Mouse (Mus musculus) olfactory bulb, adult 2 months (tissue): ENCODE data around the gene Ffar1. TPM values are rescaled to one million over a fixed set of nuclear protein-coding genes. Genes with fewer than 3 reads are reported as not detected.
A peak's percentile ranks its signal among the peaks of the same experiment; 100 is the strongest.

Experiments
- H3K27ac ChIP-seq: fragments of 200-500 bp; 2 replicates; pipeline ENCODE4 v1.5.1; 2012; ENCODE audit warnings: low read depth, low read length; ENCODE audit not compliant: insufficient read depth
- H3K4me1 ChIP-seq: fragments of 200-500 bp; 2 replicates; pipeline ENCODE4 v1.6.1; 2012; ENCODE audit warnings: low read length; ENCODE audit not compliant: control insufficient read depth, insufficient read depth
- H3K4me3 ChIP-seq: fragments of 200-500 bp; 2 replicates; pipeline ENCODE4 v1.5.1; 2012; ENCODE audit warnings: mild to moderate bottlenecking, low read depth, low read length, moderate library complexity; ENCODE audit not compliant: insufficient read depth
- CTCF ChIP-seq: fragments of 200-500 bp; IDR thresholded peaks from 2 replicates; pipeline ENCODE4 v1.5.1; 2012; ENCODE audit warnings: low read depth, mild to moderate bottlenecking, low read length, moderate library complexity; ENCODE audit not compliant: insufficient read depth
- POLR2A ChIP-seq: fragments of 200-500 bp; IDR thresholded peaks from 2 replicates; pipeline ENCODE4 v1.6.1; 2012; ENCODE audit warnings: mild to moderate bottlenecking, low read depth, low read length, moderate library complexity; ENCODE audit not compliant: insufficient read depth
- whole genome bisulfite sequencing: fragments of 180-500 bp; shearing (Covaris S2); methylation state at CpG from one replicate; pipeline ENCODE4 v1.1.7; 2018; 5-methylcytosine and 5-hydroxymethylcytosine counted together
- polyA plus RNA-seq: library from polyadenylated mRNA; stranded (reverse); fragments of >200 nt; gene quantifications from 2 replicates; pipeline ENCODE4 v1.2.4, GENCODE M21; 2012; ENCODE audit warnings: low replicate concordance; ENCODE audit not compliant: missing spikeins, insufficient read depth, insufficient read length

The Ffar1 gene
- polyA plus RNA-seq, 1 experiment, result not detected

- H3K27ac ChIP-seq, result no peak overlapping the region
- TF ChIP-seq POLR2A (no peak), CTCF (no peak)
- 83% methylated on average over 14 of the region's 14 CpGs for WGBS
- H3K4me1 ChIP-seq, result no peaks in the 10 kb centered on the region
- no peak overlapping the region for H3K4me3 ChIP-seq
Observed at GRCm38 (mm10) chr7:30887568-30888188, 26.3 kb upstream of the Ffar1 start.

- no peak for TF ChIP-seq CTCF
- TF ChIP-seq POLR2A, result no peak
- H3K4me3 ChIP-seq, result no peak overlapping the region
- H3K27ac ChIP-seq, result no peak overlapping the region
- H3K4me1 ChIP-seq, result no peaks in the 10 kb centered on the region
- 77% methylated on average over 4 of the region's 4 CpGs for WGBS
Observed at GRCm38 (mm10) chr7:30886852-30887251, 25.5 kb upstream of the Ffar1 start.

- Histone ChIP-seq H3K4me3 (no peak overlapping the region), H3K4me1 (no peaks in the 10 kb centered on the region), H3K27ac (no peak overlapping the region)
- TF ChIP-seq CTCF (no peak), POLR2A (no peak)
Observed at GRCm38 (mm10) chr7:30884047-30884446, 22.7 kb upstream of the Ffar1 start.

DNA sequence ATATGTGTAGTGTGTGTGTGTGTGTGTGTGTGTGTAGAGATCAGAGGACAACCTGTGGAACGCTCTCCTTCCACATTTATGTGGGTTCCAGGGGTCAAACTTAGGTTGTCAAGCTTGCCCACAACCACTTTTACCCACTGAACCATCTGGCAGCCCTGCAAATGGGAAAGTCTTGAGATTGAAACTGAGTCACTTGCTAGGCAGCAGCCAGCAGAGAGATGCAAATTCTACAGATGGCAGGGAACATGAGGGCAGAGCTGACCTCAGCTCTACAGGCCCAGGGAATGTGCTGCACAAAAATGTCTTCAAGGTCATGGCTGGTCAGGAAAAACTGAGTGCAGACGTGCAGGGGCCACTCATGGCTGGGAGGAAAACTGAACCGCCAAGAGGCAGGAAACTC, 20.0 kb upstream of the Ffar1 start:
- H3K27ac ChIP-seq, result no peak overlapping the region
- no peaks in the 10 kb centered on the region for H3K4me1 ChIP-seq
- no peak overlapping the region for H3K4me3 ChIP-seq
- no peak for TF ChIP-seq CTCF
- TF ChIP-seq POLR2A, result no peak
- WGBS, result 89% methylated on average over 3 of the region's 3 CpGs

- TF ChIP-seq CTCF, result no peak
- no peak for TF ChIP-seq POLR2A
- Histone ChIP-seq H3K27ac (no peak within 1 kb of the TSS), H3K4me3 (no peak within 1 kb of the TSS), H3K4me1 (no peaks in the 10 kb centered on the region)
- WGBS, result 73% methylated on average over 7 of the region's 7 CpGs
Observed at GRCm38 (mm10) chr7:30880176-30880575, 18.8 kb upstream of the Ffar1 start, which contains the start of gene Cd22. Gene Cd22 (minus strand): TSS chr7:30880342.

GRCm38 (mm10) chr7:30878950-30879349, 17.6 kb upstream of the Ffar1 start:
- H3K27ac ChIP-seq, result no peak overlapping the region
- 80% methylated on average over 6 of the region's 6 CpGs for WGBS
- no peaks in the 10 kb centered on the region for H3K4me1 ChIP-seq
- TF ChIP-seq POLR2A (no peak), CTCF (no peak)
- no peak overlapping the region for H3K4me3 ChIP-seq

- TF ChIP-seq CTCF (peak; percentile 42; the same call in 1 of the 2 replicates), POLR2A (no peak)
- no peak overlapping the region for H3K4me3 ChIP-seq
- H3K4me1 ChIP-seq, result peaks cover 3% of the 10 kb centered on the region; the same call in 1 of the 2 replicates
- H3K27ac ChIP-seq, result no peak overlapping the region
- WGBS, result 23% methylated on average over 15 of the region's 15 CpGs
Observed at GRCm38 (mm10) chr7:30873083-30873482, 11.7 kb upstream of the Ffar1 start.

DNA sequence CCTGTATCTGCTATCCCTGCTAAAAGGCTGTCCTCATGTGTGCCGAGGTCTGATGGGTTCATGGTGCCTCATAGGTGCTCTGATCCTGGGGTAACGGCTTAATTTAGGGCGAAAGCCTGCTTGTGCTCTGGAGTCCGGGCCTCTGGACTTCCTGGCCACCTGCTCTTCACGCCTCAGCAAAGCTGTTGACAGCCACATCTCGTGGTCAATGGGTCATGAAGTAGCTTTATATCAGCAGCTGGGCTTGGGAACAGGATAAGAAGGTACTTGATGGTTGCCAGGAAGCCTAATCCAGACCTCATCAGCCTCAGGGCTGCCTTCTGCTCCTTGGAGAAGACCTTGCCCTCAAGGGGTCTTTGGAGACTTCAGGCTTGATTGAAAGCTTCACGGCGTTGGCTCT, 2.0 kb upstream of the Ffar1 start:
- WGBS, result 74% methylated on average over 8 of the region's 8 CpGs
- Histone ChIP-seq H3K27ac (no peak overlapping the region), H3K4me1 (no peaks in the 10 kb centered on the region), H3K4me3 (no peak overlapping the region)
- TF ChIP-seq CTCF, result no peak
- no peak for TF ChIP-seq POLR2A

GRCm38 (mm10) chr7:30859635-30860402, 1.5 kb downstream of the Ffar1 start:
- WGBS, result 8% methylated on average over 15 of the region's 16 CpGs
- H3K4me1 ChIP-seq, result no peaks in the 10 kb centered on the region
- no peak for TF ChIP-seq POLR2A
- TF ChIP-seq CTCF, result peak; percentile 15; the same call in 1 of the 2 replicates
- H3K4me3 ChIP-seq, result peak overlapping the region; percentile 13; the same call in 1 of the 2 replicates
- H3K27ac ChIP-seq, result no peak overlapping the region
